Mouse (Mus musculus) brain, embryonic 14.5 days (tissue): ENCODE data around the gene Etl4.

Experiments used
- CTCF ChIP-seq: fragments of 200-500 bp; IDR thresholded peaks from 2 replicates; pipeline ENCODE4 v1.5.1; 2012; ENCODE audit warnings: inconsistent platforms, mild to moderate bottlenecking, moderate library complexity, borderline replicate concordance; ENCODE audit not compliant: insufficient read depth, insufficient read length; ENCODE audit errors: extremely low read depth
- POLR2A ChIP-seq: fragments of 200-500 bp; IDR thresholded peaks from 2 replicates; pipeline ENCODE4 v1.6.1; 2012; ENCODE audit warnings: mild to moderate bottlenecking, inconsistent platforms, borderline replicate concordance; ENCODE audit not compliant: poor library complexity, insufficient read depth, insufficient read length, severe bottlenecking; ENCODE audit errors: extremely low read depth

DNA sequence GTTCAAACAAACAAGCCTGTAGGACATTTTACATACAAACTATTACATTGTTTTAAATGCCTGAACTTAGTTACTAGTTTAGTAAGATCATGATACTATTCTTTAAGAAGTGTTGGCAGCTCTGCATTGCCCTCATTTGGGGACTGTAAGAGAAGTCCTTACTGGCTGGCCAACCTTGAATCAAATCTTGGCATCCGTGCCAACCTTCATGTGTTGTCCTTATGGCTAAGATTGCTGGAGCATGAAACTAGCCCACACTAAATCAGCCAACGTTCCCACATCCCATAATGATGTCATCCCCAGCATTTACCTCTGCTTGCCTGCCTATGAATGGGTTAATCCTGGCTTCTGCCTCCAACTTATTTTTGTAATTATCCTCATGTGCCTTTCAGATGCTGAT is 636.0 kb downstream of the Etl4 start:
- TF ChIP-seq POLR2A (no peak), CTCF (no peak)
